Mouse (Mus musculus) kidney, embryonic 14.5 days (tissue): Measurements from ENCODE around the gene Ppp2r5e. TPM values are rescaled to one million over a fixed set of nuclear protein-coding genes. Genes with fewer than 3 reads are reported as not detected.

Experiments
- polyA plus RNA-seq: library from polyadenylated mRNA; unstranded; fragments of >200 nt; fragmentation: Nextera tagmentation; extraction: Ambion mirVana; gene quantifications from 2 replicates; pipeline ENCODE4 v1.2.1, GENCODE M21; 2014

The Ppp2r5e gene
- polyA plus RNA-seq, 1 experiment from 2014 or later, result 18.4 TPM

Other genes starting within 250 kb of the Ppp2r5e start
- gene Gphb5, start 179.5 kb downstream of the Ppp2r5e start, polyA plus RNA-seq, result not detected in 2 replicates
- 14.7 and 15.7 TPM in 2 replicates for gene Wdr89, start 73.3 kb upstream of the Ppp2r5e start, polyA plus RNA-seq
- gene Sgpp1, start 139.5 kb upstream of the Ppp2r5e start, polyA plus RNA-seq, result 9.0 and 14.5 TPM in 2 replicates
- 39.3 and 69.0 TPM in 2 replicates for gene Syne2, start 221.9 kb upstream of the Ppp2r5e start, polyA plus RNA-seq